Mouse (Mus musculus) forelimb bud, embryonic 11.5 days (tissue): Measurements from ENCODE around the gene Atp8a1.

Source experiments
- DNase-seq: peaks from one replicate; pipeline ENCODE4 v3.0.0-alpha.2; 2012; ENCODE audit warnings: low read depth, low spot score

Atp8a1 gene

GRCm38 (mm10) chr5:67678819-67679218 lies 168.4 kb downstream of the Atp8a1 start:
- no peak for DNase-seq

GRCm38 (mm10) chr5:67673008-67673407 lies 174.2 kb downstream of the Atp8a1 start:
- peak; percentile 54 for DNase-seq

DNA sequence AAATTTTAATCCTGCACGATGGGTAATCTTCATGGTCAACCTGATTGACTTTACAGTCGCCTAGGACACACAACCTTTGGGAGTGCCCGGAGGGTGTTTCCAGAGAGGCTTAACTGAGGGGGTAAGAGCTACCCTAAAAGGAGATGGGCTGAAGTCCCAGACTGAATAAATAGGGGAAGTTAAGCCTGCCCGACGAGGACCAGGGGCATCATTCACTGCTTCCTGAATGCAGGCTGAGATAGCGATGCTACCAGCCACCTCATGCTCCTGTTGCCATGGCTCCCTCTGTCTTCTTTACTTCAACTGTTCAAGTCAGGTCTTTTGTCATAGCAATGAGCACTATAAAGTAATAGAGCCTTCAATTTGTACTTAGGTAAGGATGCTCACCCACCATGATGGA lies 177.1 kb downstream of the Atp8a1 start:
- DNase-seq, result no peak

DNA sequence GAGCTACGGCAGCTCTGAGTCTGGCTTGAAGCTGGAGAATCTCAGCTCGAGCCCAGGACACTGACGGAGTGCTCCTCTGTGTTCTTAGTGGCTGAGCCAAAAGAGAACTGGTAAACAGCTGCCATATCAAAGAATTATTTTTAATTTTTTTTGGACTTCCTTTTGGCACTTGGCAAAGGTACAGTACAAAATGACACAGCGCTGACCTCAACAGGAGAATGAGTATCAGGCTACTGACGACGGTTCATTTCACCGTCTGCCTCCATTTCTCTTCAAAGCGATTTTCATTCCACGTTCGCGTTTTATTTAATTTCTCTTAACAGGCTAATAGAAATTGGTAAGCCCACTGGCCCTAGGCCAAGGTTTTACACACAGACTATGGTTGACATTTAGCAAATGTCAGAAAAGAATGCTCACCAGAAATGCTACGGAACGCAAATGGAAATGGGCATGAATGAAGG lies 177.8 kb downstream of the Atp8a1 start:
- no peak for DNase-seq

GRCm38 (mm10) chr5:67662715-67663114 lies 184.5 kb downstream of the Atp8a1 start:
- no peak for DNase-seq

GRCm38 (mm10) chr5:67659864-67660263 lies 187.4 kb downstream of the Atp8a1 start:
- DNase-seq, result no peak

- no peak for DNase-seq
Measured at GRCm38 (mm10) chr5:67656821-67657259, 190.4 kb downstream of the Atp8a1 start.

GRCm38 (mm10) chr5:67655696-67656519 lies 191.3 kb downstream of the Atp8a1 start:
- no peak for DNase-seq

DNA sequence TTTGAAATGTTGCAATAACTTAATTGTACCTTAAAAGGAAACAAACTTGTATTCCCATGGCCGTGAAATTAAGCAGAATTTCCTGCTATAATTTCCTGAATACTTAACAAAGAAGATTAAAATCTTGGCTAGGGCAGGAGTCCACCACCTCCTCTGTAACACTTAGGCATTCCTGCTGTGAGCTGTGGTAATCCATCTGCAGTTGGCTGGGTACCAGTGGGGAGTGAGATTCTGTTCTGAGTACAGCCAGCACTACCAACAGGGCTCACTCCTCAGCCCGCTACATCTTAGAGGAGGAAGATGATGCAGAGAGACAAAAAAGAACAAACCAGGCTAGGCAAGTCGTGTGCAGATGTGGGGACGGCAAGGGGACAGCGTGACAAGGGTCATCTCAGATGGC lies 192.7 kb downstream of the Atp8a1 start:
- no peak for DNase-seq

- no peak for DNase-seq
Measured at GRCm38 (mm10) chr5:67653543-67653942, 193.7 kb downstream of the Atp8a1 start.

GRCm38 (mm10) chr5:67652468-67652867 lies 194.8 kb downstream of the Atp8a1 start:
- DNase-seq, result no peak

DNA sequence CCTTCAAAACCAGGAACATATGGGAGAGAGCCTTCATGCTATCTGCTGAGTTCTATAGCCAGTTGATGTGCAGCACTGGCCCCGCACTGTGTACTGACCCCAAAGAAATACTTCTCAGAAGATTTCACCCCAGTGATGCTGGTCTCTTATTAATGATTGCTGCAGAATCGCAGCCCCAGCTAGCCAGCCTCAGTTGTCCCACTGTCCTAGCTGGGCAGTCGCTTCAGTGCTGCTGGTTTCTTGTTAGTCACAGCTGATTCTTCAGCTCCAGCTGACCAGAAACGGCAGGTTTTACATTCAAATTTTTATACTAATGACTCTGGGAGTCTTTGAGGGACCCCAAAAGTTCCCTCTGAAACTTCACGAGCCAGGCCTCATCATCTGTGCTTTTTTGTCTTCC lies 197.2 kb downstream of the Atp8a1 start:
- no peak for DNase-seq

- no peak for DNase-seq
Measured at GRCm38 (mm10) chr5:67649156-67649555, 198.1 kb downstream of the Atp8a1 start.

GRCm38 (mm10) chr5:67647568-67647967 lies 199.7 kb downstream of the Atp8a1 start:
- no peak for DNase-seq

GRCm38 (mm10) chr5:67646756-67647529 lies 200.3 kb downstream of the Atp8a1 start:
- DNase-seq, result peak; percentile 68

DNA sequence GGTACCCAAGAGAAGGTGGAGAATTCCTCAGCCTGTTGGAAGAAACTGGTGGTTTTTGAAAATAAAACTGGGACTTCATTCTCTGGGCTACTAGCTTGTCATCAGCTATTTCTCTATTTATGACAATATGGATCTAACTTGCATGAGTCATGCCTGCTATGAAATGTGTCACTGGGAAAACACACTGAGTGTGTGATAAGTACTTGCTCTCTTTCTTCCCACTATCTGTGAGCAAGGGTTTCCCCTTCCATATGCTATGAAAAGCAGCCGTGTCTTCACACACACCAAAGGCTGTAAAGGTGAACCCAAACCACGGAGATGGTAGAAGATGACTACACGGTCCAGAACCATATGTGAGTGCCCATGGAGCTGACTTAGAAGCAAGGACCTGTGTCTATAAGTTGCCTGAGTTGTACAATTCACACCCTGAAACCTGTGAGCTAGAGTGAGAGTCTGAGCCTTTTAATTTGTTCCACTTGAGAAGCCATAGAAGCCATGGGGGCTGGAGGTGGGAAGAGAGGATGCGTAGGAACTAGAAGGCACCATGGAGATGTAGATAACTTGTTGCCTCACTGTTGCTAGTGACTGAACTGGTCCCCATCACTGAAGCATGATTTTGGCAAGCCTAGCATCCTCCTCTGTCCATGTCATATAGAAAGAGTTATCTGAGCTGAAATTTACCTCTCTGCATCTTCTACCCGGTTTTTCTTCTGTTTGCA lies 203.5 kb downstream of the Atp8a1 start:
- no peak for DNase-seq

DNA sequence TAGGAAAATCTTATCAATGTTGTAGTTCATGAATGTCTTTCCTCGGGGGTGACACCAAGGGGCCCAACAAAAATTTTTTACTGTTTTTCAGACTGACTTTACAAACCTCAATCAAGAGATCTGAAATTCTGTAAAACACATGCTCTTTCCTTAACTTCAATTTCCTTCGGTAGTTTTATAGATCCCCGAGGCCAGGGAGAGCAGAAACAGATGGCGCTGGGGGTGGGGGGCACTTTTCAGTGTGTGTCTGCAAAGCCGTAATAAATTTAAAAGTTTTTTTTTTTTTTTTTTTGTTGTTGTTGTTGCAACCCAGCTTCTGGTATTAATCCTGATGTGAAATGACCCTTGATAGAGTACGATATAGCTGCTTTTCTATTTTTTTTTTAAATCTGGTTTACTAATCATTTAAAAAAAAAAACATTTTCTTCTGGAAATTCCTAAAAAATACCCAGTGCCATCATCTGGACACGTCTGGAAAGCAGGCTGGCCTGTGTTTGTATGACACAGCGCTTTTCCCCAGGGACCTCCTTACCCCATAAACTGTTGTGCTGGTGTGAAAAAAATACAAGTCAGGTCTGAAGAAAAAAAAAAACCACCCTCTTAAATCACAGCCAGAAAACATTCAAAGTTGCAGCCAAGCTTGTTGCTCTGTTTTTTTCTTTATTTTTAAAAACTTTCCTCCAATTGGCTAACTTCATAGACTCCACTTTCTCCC lies 205.7 kb downstream of the Atp8a1 start:
- peak; percentile 89 for DNase-seq

- peak; percentile 46 for DNase-seq
Measured at GRCm38 (mm10) chr5:67640596-67641312, 206.5 kb downstream of the Atp8a1 start.

DNA sequence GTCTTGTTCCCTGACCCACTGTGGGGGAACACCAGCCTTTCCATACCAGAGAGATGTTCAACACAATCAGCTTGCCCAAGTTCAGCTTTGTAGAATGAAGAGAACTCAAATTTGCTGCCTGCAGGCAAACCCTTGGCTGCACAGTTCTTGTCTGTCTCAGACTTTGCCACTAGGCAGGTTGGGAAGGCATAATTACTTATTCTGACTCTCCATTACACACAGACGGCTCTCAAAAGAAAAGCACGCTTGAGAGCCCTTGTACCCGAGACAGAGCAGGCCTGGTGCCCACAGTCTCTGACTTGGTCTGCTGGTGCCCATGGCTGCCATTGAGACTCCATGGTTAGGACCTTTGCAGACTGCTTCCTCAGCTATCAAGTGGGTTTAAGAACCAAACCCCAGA lies 212.9 kb downstream of the Atp8a1 start:
- no peak for DNase-seq

DNA sequence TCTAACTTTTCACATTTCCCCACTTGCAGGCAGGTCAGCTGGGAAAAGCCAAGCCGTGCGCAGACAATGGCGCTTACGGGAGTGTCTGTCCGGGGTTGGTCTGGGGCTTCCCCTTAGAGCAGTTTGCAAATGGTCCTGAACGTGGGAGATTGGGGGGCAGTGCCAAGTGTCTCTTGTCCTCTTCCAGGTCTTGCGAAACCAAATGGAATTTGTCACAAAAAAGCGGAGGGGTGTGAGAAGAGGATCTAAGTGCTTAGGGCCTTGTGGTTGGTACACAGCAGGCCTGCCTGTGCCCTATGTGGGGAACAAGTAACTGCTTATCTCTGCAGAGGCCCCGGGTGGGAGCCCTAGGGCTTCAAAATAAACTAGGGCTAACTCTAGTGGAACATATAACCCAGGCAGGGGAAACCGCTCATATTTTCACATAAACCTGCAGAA lies 213.4 kb downstream of the Atp8a1 start:
- DNase-seq, result no peak
